Mouse (Mus musculus): ENCODE measurements around the gene Rpusd3.

Rpusd3 gene

DNA sequence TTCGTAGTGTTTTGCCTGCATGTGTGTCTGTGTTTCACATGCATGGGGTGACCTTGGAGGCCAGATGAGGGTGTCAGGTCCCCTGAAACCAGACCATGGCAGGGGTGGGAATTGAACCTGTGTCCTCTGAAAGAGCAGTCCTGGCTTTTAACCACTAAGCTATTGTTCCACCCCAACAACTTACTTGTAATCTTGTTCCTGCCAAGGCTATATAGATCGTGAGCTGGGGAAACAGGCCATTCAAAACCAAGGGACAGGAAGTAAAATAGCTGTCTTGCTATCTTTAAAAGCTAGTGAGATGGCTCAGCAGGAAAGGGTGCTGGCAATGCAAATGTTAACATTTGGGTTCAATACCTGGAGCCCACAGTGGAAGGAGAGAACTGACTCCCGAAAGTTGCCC is 10.8 kb upstream of the Rpusd3 start:
- no peak for DNase-seq (ENCODE audit: low spot score in 2 of 2)

DNA sequence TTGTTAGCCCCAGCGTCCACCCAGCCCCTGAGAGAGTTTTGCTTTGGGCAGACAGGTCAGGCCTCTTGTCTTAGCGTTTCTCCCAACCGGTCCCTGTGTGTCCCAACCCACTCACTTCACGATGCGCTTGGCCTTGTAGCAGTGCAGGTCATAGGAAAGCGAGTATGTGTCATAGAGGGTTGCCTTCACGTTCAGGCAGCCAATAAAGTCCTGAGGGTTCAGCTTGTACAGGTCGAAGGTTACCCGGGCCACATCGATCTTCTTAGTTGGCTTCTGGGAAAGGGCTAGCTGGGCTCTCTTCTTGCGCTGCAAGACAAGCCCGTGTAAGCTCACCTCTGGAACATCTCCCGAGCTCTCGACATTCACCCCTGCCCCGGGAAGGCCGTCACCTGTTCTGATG is 8.9 kb upstream of the Rpusd3 start:
- no peak for DNase-seq (ENCODE audit: low spot score in 2 of 2)

DNA sequence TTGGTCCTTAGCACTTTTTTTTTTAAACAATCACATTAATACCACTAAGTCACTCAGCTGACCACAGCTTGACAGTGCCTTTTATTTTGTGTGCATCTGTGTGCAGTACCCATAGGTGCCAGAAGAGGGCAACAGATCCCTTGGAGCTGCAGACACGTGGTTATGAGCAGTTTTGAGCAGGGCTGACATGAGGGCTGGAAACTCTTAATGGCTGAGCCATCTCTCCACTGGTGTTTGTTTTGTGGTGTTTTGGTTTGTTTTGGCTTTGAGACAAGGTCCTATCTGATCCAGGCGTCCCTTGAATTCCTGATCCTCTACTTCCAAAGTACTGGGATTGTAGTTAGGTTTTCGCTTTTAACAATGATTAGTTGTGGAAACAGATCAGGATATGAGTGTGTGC is 8.3 kb upstream of the Rpusd3 start:
- no peak for DNase-seq (ENCODE audit: low spot score in 2 of 2)

DNA sequence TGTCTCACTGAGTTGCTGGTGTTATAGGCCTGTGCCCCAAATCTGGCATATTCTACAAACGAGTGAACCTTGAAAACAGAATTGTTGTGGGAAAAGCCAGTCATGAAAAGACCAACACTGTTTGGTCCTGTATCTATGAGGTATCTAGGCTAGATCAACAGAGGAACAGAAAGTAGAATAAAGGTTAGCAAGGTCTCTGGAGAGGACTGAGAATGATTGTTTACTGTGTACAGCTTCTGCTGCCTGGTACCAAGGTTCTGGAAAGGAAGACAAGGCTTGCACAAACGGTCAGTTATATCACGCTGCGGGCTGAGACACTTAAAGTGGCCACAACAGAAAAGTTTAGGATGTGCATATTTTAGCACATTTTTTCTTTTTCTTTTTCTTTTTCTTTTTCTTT is 7.6 kb upstream of the Rpusd3 start:
- DNase-seq (ENCODE audit: low spot score in 2 of 2) = no peak

DNA sequence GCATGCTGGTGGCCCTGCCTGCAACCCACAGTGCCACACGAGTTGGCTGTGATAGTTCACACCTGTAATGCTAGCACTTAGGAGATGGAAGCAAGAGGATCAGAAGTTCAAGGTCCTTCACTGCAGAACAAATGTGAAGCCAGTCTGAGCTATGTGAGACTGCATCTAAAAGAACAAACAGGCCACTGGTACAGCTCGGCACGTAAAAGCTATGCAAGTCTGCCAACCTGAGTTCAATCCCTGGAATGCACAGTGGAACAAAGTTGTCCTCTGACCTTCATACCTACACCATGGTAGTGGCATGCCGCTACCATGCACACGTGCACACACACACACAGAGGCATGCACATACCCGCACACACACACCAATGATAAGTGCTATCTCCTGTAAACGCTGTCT is 5.0 kb upstream of the Rpusd3 start:
- no peak for DNase-seq (ENCODE audit: low spot score in 2 of 2)

DNA sequence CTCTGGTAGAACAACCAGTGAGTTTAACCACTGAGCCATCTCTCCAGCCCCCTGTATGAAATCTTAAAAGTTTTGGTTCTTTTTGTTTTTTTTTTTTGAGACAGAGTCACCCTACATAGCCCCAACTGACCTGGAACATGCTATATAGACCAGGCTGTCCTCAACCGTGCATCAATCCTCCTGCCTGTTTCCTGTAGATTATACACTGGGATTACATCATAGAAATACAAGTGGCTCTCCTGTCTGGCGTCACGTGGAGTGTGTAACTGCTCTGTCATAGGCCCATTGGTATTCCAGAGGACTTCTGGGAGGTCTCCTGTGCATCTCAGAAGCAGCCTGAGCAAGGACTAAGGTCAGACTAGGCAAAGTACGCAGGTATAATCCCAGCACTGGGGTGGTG is 3.9 kb upstream of the Rpusd3 start:
- no peak for DNase-seq (ENCODE audit: low spot score in 2 of 2)

DNA sequence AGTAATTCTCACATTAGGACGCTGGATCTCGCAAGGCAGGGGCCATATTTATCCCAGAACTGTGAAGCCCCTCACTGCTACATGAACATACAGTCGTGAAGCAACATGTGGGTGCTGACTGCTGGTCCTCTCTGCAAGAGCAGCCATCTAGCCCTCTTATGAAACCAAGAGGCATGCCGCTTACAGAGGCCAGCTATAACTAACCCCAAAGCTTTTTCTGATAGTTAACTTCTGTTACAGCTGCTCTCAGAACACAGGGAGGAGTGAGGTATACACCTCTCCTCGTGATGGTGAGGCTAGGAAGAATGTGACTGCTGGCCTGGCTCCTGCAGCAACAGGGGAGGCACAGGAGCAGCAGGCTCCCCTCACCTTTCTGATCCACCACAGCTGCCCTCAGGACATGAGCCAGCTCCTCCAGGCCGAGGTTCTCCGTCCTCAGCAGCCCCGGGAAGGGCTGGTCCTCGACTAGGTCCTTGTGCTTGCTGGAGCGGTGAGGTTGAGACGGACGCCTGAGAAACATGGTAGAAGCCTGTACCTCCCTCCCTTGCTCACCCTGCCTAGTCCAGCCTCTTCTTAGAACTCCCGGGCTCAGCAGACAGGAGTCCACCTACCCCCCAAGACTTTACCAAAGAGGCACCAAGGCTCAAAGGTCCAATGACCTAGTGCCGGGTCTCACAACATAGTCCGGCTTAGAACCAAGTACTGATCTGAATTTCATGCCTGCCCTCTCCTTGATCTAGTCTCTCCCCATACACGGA is 520 bp downstream of the Rpusd3 start:
- DNase-seq (ENCODE audit: low spot score in 2 of 2) = no peak

DNA sequence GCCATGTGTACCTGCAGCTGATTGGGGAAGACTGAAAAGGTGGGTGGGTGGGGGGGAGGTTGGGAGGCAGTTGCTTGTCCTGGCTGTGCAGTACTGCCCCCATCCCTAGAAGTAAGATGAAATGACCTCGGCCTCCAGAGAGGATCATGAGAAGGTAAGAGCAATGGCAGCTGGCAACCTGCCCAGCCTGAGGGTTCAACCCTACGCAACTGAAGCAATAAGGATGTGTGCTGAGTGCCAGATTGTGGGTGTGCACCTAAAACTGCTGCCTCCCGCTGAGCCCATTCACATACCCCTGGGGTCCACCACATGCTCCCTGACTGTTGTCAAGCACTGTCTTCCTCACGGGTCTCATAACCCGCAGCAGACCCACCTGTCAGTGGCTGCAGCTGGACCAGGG is 2.7 kb downstream of the Rpusd3 start:
- no peak for DNase-seq (ENCODE audit: low spot score in 2 of 2)

DNA sequence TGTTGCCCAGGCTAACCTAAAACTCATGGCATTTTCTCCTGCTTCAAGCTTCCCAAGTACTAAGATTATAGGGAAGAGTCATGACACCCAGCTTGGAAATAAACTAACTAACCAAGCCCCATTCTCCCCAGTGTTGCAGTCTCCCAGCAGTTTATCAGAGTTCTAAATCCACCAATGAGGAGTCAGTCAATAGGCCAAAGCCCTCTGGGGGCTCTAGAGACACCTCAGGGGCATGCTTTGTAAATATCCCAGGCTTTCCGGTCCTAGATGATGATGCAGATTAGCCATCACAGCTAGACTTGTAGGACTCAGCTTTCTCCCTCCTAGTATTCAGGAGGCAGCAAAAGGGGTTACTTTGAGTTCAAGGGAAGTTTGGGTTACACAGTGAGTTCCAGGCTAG is 9.1 kb downstream of the Rpusd3 start:
- DNase-seq (ENCODE audit: low spot score in 2 of 2) = no peak

DNA sequence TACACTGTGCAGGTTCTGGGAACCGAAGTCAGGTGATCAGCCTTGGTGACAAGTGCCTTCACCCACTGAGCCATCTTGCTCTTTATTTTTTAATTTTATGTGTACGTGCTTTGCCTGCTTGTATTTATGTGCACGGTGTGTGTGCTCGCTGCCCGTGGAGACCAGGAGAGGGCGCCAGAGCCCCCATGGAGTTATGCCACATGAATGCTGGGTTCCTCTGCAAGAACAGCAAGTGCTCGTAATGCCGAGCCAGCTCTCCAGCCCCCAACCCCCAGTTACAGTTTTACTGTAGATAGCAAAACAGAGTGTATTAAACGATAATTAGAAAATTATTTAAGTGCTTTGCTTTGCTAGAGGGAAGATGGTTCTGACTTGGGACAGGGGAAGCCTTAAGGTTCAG is 12.5 kb downstream of the Rpusd3 start:
- DNase-seq (ENCODE audit: low spot score in 2 of 2) = no peak

DNA sequence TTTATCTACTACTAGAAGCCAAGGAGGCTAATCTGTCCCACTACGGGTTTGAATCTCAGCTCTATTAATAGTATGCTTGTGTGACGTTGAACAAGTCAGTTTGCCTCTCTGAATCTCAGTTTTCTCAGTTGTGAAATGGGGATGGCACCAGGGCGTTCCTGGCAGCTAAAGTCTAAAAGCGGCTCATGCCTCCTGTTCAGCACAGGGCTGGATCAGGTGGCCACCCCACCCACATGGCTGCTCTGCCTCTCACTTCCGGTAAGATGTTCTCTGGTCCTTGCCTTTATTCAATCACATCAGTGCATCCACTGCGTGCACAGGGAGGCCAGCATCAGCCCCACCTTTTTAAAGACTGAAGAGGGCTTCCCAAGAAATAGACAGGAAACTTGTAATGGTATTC is 13.7 kb downstream of the Rpusd3 start:
- peak in 1 of 2 experiments; percentile 75 for DNase-seq (ENCODE audit: low spot score in 2 of 2)

DNA sequence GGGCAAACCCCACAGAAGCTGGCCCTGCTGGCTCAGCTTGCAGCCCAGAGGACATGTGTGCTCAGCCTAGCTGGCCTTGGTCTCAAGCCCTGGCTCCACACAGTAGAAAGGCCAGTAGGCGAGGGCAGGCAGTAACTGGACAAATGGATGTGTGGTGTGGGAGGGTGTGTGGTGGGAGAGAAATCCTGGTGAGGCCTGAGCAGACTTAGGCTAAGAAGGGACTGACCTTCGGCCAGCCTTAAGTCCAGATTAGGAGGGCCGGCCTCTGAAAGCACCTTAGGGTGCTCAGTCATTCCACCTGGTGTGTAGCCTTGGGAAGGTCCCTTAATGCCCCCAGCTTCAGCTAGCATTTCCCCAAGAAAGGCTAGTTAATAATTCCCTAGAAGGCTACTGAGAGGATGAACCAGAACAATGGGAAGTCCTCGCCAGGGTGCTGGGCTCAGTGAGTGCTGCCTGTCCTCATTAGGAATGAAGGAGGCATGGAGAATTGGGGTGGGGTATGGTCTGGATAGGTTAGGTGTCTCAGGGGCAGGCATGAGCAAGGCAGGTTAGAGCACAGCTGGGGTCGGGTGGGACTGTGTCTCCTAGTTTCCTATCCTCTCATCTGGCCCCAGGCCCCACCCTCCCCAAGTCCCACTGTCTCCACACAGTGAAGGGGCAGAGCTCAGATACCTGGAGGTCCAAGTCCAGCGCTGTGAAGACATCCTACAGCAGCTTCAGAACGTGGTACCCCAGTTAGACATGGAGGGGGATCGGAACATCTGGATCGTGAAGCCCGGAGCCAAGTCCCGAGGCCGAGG is 14.3 kb downstream of the Rpusd3 start:
- DNase-seq (ENCODE audit: low spot score in 2 of 2) = no peak

DNA sequence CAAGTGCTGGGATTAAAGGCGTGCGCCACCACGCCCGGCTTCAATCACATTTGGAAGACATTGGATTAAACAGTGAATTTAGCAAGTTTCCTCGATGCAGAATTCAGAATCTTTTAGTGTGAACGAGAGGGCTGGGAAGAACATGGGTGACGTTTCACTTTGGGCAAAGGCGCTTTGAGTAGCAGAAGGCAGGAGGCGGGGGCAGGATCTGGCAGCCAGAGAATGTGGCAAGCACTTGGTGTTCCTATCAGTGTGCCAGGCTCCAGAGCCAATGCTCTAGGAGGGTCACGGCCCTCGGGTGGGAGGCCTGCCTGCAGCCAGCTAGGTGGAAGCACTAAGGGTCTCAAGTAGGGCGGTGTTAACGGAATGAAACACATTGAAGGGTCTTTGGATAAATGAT is 17.0 kb downstream of the Rpusd3 start:
- DNase-seq (ENCODE audit: low spot score in 2 of 2) = no peak

DNA sequence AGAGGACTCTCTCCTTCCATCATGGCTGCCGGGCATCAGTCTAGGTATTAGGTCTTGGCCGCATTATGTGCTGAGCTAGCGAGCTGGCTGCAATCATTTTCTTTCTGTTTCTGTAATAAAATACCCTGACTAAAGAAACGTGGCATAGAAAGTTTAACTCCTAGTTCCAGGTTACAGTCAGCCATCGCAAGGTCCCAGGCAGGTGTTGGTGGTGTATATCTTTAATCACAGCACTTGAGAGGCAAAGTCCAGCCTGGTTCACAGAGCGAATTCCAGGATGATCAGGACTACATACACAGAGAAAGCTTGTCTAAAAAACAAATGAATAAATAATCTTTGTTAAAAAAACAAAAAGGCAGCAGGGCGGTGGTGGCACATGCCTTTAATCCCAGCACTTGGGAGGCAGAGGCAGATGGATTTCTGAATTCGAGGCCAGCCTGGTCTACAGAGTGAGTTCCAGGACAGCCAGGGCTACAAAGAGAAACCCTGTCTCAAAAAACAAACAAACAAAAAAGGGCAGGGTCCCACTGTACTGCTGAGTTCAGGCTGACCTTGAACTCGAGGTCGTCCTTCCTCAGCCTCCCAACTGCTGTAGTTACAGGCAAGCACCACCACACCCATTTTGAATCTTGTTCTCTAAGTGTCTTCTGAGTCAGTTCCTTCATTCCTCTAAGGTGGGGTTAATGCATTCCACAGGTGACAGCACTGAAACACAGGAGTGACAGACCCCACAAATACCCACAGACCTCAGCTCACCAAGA is 22.7 kb downstream of the Rpusd3 start:
- DNase-seq (ENCODE audit: low spot score in 2 of 2) = no peak

DNA sequence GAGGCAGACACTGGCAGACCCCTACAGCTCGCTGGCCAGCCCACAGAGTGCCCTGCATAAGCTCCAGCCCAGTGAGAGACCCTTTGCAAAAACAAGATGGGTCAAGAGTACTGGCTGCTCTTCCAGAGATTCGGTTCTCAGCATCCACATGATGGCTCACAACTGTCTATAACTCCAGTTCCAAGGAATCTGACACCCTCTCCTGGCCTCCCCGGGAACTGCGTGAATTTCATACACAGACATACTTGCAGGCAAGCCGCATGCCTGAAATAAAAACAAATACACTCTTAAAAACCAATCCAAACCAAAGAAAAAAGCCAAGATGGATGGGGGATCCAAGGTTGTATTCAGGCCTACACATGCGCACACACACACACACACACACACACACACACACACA is 23.6 kb downstream of the Rpusd3 start:
- no peak for DNase-seq (ENCODE audit: low spot score in 2 of 2)

DNA sequence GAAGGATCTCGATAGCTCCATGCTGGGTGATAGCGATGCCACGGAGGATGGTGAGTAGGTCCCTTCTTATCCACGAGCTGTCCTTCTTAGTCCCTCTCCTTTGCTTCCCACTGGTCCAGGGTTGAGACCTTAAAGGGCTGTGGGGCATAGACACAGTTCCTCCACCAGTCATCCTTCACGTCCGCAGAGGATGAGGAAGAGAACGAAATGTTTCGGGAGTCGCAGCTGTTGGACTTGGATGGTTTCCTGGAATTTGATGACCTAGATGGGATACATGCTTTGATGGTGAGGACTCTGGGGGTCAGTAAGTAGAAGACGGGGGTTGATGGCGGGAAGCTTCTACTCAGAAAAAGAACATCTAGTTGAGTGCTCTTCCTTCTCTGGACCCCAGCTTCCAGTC is 24.3 kb downstream of the Rpusd3 start:
- no peak for DNase-seq (ENCODE audit: low spot score in 2 of 2)

DNA sequence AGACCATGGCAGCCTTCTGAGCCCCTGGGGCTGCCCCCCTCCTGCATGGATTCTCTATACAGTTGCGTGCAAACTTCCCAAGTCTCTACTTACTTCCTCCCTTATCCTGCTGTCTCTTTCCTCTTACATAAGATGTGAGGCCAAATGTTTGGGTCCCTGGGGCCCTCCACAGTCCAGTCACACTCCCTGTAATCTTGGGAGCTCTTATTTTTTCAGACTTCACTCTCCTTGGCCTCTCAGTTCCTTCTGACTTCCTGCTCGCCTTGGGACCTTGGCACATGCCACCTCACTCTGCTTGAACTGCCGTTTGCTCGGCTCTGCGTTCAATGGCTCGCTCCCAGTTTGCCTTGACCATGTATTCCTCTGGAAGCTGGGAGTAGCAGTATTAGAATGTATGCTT is 25.2 kb downstream of the Rpusd3 start:
- DNase-seq (ENCODE audit: low spot score in 2 of 2) = no peak

DNA sequence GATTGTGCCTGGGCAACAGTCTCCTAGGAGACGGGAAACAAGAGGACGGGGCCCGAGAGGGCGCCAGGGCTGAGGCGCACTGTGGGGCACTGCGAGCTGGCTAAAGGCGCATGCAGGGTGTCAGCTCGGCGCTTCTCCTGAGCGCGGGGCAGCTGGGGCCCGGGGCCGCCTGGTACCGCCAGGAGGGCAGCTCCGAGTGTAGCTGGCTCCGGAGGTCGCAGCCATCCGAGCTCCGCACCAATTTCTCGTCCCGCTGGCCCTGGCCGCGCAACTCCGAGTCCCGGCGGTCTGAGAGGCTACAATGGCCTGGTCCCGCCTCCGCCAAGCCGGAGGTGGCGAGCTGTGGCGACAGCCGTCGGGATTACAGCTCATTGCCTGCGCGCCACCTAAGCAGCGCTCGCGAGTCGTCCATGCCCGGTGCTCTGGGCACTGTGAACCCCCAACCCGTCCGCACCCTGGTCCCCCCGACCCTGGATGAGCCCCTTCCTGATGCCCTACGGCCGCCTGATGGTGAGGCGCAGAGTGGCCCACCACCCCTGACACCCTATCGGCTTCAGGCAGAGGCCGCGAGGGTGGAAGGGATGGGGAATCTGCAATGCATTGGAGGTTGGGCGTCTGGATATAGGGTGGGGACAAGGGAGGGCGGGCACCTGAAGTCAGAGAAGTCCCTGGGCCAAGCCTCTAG is 26.6 kb downstream of the Rpusd3 start:
- DNase-seq (ENCODE audit: low spot score in 2 of 2) = peak in 1 of 2 experiments; percentile 46

DNA sequence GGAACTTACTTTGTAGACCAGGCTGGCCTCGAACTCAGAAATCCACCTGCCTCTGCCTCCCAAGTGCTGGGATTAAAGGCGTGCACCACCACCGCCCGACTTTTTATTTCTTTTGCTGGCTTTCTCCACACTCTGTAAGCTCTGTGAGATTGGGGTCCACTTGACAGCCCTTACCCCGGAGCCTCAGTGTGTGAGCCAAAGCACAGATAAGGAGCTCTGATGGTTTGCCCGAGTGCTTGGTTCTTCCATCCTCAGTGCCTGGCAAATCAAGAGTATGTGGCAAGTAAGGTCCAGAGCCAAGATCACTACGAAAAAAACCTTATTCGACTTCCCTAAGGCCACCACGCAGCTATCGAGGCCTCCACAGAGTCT is 27.1 kb downstream of the Rpusd3 start:
- DNase-seq (ENCODE audit: low spot score in 2 of 2) = no peak

DNA sequence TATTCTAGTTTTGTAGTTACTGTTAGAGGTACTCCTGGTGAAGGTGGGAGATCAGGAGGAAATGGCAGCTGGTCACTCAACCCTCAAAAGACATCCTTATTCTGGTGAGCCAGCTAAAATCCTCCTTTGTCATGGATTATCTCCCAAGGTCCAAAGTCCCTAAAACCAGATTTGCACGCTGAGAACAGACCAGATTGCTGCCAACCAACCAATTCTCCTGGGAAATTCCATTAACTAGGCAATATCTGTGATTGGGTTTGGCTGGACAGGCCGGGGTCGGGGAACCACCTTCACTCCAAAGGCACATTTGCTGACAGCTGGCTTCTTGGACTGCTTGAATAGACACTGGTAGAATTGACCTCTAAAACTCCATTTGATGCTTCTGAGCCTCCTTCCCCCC is 28.4 kb downstream of the Rpusd3 start:
- no peak for DNase-seq (ENCODE audit: low spot score in 2 of 2)

DNA sequence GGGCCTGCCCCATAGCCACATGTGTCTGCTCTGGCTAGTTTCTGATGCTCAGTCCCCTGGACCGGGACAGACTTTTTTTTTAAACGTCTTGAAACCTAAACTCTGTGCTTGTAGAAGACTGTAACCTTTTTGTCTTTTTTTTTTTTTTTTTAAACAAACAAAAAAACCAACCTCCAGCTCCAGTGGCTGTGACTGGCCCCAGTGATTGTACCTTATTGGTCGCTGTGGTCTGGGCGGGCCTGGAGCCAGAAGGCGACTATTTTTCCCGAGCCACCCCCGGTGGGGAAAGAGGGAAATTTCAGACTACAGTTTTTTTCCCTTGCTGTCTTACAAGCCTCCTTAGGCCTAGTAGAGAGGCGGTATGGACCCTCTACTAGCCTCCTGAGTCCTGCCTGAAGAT is 30.2 kb downstream of the Rpusd3 start, which contains the start of gene Ttll3:
Gene Ttll3 (plus strand): TSS at position 301 of the 400 bp plus-strand sequence.
- no peak for DNase-seq (ENCODE audit: low spot score in 2 of 2)

DNA sequence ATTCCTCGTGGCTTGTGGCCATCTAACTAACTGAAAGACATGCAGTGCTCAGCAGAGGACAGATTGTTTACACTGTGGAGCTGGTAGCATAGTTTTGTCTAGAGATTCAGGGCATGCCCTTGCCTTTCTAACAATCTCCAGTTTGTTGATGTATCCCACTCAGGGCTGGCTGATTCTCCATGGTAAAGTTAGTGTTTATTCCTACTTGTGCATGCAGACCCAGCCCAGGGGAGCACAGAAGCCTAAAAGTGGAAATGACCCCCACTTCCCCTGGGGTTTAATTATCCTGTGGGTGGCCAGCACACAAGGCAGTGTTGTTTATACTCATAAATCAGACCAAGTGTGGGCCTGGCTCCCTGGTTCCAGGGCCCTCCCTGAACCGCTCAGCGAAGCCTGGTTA is 33.1 kb downstream of the Rpusd3 start:
- no peak for DNase-seq (ENCODE audit: low spot score in 2 of 2)

Data from left cerebral cortex, adult 9 months (tissue).